Mouse (Mus musculus): ENCODE measurements at regions not wholly inside any gene's neighbourhood (a gene's known extent, or its start where the extent isn't known, plus 50 kb on each side); places are given as distances from the start of the nearest gene placed in this dataset.

GRCm38 (mm10) chr13:97634041-97634788 lies 126.2 kb downstream of the Gm10260 start:
- TF ChIP-seq POLR2A (IDR thresholded peaks at IDR 0.05; ENCODE audit: low read depth, low read length) = no peak
- no peak for TF ChIP-seq CTCF (IDR thresholded peaks at IDR 0.05; ENCODE audit: borderline replicate concordance, insufficient read depth, low read length)
